Mouse (Mus musculus) liver, embryonic 14.5 days (tissue): ENCODE measurements around the gene Terf2ip. TPM values are rescaled to one million over a fixed set of nuclear protein-coding genes. Genes with fewer than 3 reads are reported as not detected.
A peak's percentile ranks its signal among the peaks of the same experiment; 100 is the strongest.

ENCODE experiments used
- ATAC-seq: fragments of 200-750 bp; cut with Nextera tagmentation; 2 replicates; pipeline ENCODE4 v1.8.0; 2017; ENCODE audit warnings: moderate number of reproducible peaks, mild to moderate bottlenecking, moderate library complexity; ENCODE audit not compliant: insufficient read depth
- DNase-seq, 3 experiments: peaks; one replicate each; pipeline ENCODE4 v3.0.0-alpha.2; 2012 to 2013; ENCODE audit warnings: low read depth in 3 of 3, low spot score in 3 of 3
- H3K27ac ChIP-seq: fragments of 300-500 bp; sonication (generic); 2 replicates; pipeline ENCODE4 v1.5.1; 2014; ENCODE audit warnings: moderate library complexity, mild to moderate bottlenecking, control low read depth, inconsistent platforms
- H3K27me3 ChIP-seq: fragments of 300-500 bp; sonication (generic); 2 replicates; pipeline ENCODE4 v1.6.1; 2014; ENCODE audit warnings: mild to moderate bottlenecking, low read length, moderate library complexity; ENCODE audit not compliant: control insufficient read depth, insufficient read depth
- H3K36me3 ChIP-seq: fragments of 300-500 bp; sonication (generic); replicated peaks from 2 replicates; pipeline ENCODE4 v1.6.1; 2014; ENCODE audit warnings: low read depth; ENCODE audit not compliant: control insufficient read depth, insufficient read depth
- H3K4me1 ChIP-seq, 2 experiments: fragments of 200-500 bp in 1 of 2; fragments of 300-500 bp in 1 of 2; sonication (generic) in 1 of 2; replicated peaks; 2 replicates each; pipeline ENCODE4 v1.6.1; 2012 to 2014; ENCODE audit warnings: antibody characterized with exemption in 1 of 2, inconsistent platforms in 1 of 2, low read length in 1 of 2; ENCODE audit not compliant: control insufficient read depth in 2 of 2, insufficient read depth in 2 of 2
- H3K4me2 ChIP-seq: fragments of 300-500 bp; sonication (generic); 2 replicates; pipeline ENCODE4 v1.6.1; 2014; ENCODE audit warnings: low read depth, mild to moderate bottlenecking, control low read depth, moderate library complexity
- H3K4me3 ChIP-seq, 2 experiments: fragments of 200-500 bp in 1 of 2; fragments of 300-500 bp in 1 of 2; sonication (generic) in 1 of 2; 2 replicates each; pipeline ENCODE4 v1.5.1; 2012 to 2014; ENCODE audit warnings: low read depth in 2 of 2, low read length in 2 of 2, mild to moderate bottlenecking in 2 of 2, control low read depth in 1 of 2, inconsistent platforms in 1 of 2, moderate library complexity in 1 of 2; ENCODE audit not compliant: insufficient read depth in 1 of 2
- H3K9ac ChIP-seq: fragments of 300-500 bp; sonication (generic); replicated peaks from 2 replicates; pipeline ENCODE4 v1.6.1; 2014; ENCODE audit warnings: mild to moderate bottlenecking, control low read depth, moderate library complexity
- H3K9me3 ChIP-seq: fragments of 300-500 bp; sonication (generic); 2 replicates; pipeline ENCODE4 v1.6.1; 2016; ENCODE audit warnings: low read length, mixed read lengths; ENCODE audit not compliant: control insufficient read depth
- CTCF ChIP-seq: IDR thresholded peaks from 2 replicates; pipeline ENCODE4 v1.5.1; 2016; ENCODE audit warnings: antibody characterized with exemption, low read depth, control low read depth
- EP300 ChIP-seq: IDR thresholded peaks from 2 replicates; pipeline ENCODE4 v1.6.1; 2016; ENCODE audit warnings: antibody characterized with exemption, low read depth
- WGBS: fragments of 180-500 bp; shearing (Covaris S2); extraction: QIAGEN DNeasy Blood & Tissue Kit; methylation state at CpG from one replicate; pipeline ENCODE4 v1.1.7; 2014; ENCODE audit not compliant: insufficient replicate concordance; 5-methylcytosine and 5-hydroxymethylcytosine counted together
- polyA plus RNA-seq, 2 experiments: library from polyadenylated mRNA; depleted of rRNA in 1 of 2; stranded (reverse) in 1 of 2; unstranded in 1 of 2; fragments of >200 nt; fragmentation: Nextera tagmentation in 1 of 2; extraction: Ambion mirVana in 1 of 2; gene quantifications; 2 replicates each; pipeline versions ENCODE4 v1.2.1 to v1.2.3; 2012 to 2014

Terf2ip gene
- polyA plus RNA-seq, 2 experiments, result 3.2 to 3.9 TPM

DNA sequence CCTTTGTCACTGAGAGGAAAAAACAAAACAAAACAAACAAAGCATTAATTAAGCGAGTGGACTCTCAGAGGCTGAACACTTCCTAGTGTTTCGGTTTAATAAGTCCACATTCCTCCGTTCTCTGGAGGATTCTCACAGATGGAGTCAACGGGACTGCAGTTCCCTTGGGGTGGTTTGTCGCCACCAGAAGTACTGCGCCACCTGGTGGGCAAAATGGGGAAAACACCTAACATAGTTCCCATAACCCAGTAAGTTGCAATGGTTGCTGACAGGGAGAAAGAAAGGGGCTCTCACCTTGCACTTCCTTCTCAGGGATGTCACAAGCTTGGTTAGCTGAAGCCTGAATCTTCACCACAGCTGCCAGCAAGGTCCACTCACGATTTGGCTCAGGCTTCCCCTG is 21.3 kb upstream of the Terf2ip start:
- H3K4me1 ChIP-seq, result peaks cover 0 to 4% of the 10 kb centered on the region in 2 experiments; a peak in 2 of 4 replicates
- no peak overlapping the region for H3K4me3 ChIP-seq
- peaks cover 16% of the 10 kb centered on the region for H3K36me3 ChIP-seq
- no peak for TF ChIP-seq EP300
- TF ChIP-seq CTCF, result peak; percentile 95
- peak; percentile 42; the same call in 1 of the 2 replicates for ATAC-seq
- DNase-seq, result peak; percentile 64 to 66 (median 65)
- no peak overlapping the region for H3K27ac ChIP-seq
- 13% methylated on average over 7 of the region's 7 CpGs for WGBS
- no peaks in the 10 kb centered on the region for H3K9me3 ChIP-seq
- no peaks in the 10 kb centered on the region for H3K27me3 ChIP-seq
- no peak overlapping the region for H3K4me2 ChIP-seq
- H3K9ac ChIP-seq, result no peak overlapping the region

DNA sequence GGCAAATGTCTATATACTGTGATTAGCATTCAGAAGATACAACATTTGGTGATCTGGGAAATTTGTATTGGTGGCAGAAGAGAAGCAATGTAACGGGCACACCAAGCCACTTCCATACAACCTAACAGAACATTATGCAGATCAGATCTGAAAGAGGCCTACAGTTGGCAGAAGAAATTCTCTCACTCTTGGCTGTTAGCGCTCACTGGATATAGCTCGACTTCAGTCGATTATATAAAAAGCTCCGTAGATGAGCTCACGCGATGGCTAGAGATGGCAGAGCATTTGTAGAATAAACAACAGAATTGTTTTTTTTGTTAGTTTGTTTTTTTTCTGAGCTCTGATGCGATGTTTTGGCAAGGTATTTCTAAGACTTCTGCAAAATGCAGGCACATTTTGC is 19.9 kb upstream of the Terf2ip start:
- DNase-seq, result no peak
- Histone ChIP-seq H3K9me3 (no peaks in the 10 kb centered on the region), H3K4me3 (peak overlapping the region in 1 of 2 experiments; percentile 85; a peak in 3 of 4 replicates), H3K4me1 (peaks cover 0 to 4% of the 10 kb centered on the region in 2 experiments; a peak in 2 of 4 replicates), H3K27me3 (no peaks in the 10 kb centered on the region), H3K4me2 (peak overlapping the region; percentile 84), H3K9ac (peak overlapping the region; percentile 79), H3K27ac (no peak overlapping the region), H3K36me3 (peaks cover 28% of the 10 kb centered on the region)
- WGBS, result 54% methylated on average over 8 of the region's 8 CpGs
- TF ChIP-seq CTCF (no peak), EP300 (no peak)
- no peak for ATAC-seq

DNA sequence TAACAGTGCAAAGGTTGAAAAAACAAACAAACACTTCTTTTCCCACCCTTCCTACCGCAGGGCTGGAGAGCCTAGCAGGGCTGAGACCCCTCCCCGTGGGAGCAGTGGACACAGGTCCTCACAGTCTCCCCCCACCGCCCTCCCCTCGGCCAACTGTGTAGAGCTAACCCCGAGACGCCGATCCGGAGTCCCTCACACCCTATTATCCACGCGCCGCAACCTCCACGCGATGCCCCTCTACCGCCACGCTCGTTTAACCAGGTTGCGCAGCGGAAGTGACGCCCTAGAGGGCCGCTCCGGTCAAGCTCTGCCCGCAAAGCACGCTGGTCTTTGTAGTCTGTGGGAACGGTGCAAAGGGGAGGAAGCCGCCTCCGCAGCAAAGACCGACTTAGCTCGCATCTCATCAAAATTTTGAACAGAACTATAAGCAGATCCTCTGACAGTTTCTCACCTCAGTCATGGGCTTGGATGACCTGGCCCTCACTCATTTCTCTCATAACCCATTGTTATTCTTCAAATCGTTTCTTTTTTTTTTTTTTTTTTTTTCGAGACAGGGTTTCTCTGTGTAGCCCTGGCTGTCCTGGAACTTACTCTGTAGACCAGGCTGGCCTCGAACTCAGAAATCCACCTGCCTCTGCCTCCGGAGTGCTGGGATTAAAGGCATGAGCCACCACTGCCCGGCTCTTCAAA is 19.0 kb upstream of the Terf2ip start, which contains the start of gene Adat1:
Gene Adat1 (minus strand): TSS at position 290 of the 690 bp plus-strand sequence.
- H3K4me3 ChIP-seq, result peak within 1 kb of the TSS; percentile 71 to 85
- peaks cover 34% of the 10 kb centered on the region for H3K36me3 ChIP-seq
- DNase-seq (peak; percentile 72 to 83 (median 77)), ATAC-seq (peak; percentile 90)
- 0 out of 2 replicates have a peak within 1 kb of the TSS, but pooled peaks have one; percentile 32 for H3K27ac ChIP-seq
- WGBS, result 3% methylated on average over 32 of the region's 33 CpGs
- H3K27me3 ChIP-seq, result no peaks in the 10 kb centered on the region
- H3K4me2 ChIP-seq, result peak within 1 kb of the TSS; percentile 84
- peak within 1 kb of the TSS; percentile 79 for H3K9ac ChIP-seq
- H3K9me3 ChIP-seq, result no peaks in the 10 kb centered on the region
- H3K4me1 ChIP-seq, result peaks cover 0 to 4% of the 10 kb centered on the region in 2 experiments; a peak in 2 of 4 replicates
- no peak for TF ChIP-seq EP300
- peak; percentile 51 for TF ChIP-seq CTCF

DNA sequence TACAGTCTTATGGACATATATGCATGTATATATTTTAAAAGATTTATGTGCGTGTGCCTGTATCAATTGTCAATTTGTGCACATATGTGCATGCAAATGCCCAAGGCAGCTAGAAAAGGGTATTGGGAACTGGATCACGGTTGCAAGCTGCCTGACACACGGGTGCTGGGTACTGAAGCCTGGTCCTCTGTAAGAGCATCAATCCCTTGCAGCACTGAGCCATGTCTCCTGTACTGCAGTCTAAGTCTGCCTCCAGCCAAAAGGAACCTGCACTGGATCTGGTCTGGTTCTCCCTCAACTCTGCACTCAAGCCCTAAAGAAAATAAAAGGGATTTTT is 18.5 kb upstream of the Terf2ip start:
- no peak for ATAC-seq
- Histone ChIP-seq H3K9ac (no peak overlapping the region), H3K4me1 (peaks cover 0 to 4% of the 10 kb centered on the region in 2 experiments; a peak in 2 of 4 replicates), H3K27me3 (no peaks in the 10 kb centered on the region), H3K9me3 (no peaks in the 10 kb centered on the region), H3K36me3 (peaks cover 39% of the 10 kb centered on the region), H3K4me3 (no peak overlapping the region; a peak in 1 of 4 replicates), H3K4me2 (peak overlapping the region; percentile 84), H3K27ac (no peak overlapping the region)
- DNase-seq, result no peak
- TF ChIP-seq CTCF (no peak), EP300 (no peak)
- WGBS, result 67% methylated on average over 3 of the region's 3 CpGs

DNA sequence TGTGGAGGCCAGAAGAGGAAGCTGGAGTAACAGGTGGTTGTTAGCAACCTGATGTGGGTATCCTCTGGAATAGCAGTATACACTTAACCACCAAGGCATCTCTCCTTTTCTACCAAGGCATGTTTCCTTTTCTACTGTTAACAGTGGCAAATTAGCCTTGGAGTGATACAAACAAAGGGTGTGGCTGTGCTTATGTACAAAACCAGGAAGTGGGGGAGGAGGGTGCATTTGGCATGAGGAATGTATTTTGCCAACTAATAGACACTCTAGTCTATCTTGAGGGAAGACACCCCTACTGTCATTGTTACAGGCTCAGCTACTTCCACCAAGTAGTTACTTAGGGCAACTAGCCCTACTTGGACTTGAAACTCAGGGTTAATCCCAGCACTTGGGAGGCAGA is 6.4 kb upstream of the Terf2ip start:
- Histone ChIP-seq H3K9me3 (no peaks in the 10 kb centered on the region), H3K4me1 (peaks cover under 1 to 8% of the 10 kb centered on the region in 2 experiments; a peak in 2 of 4 replicates), H3K9ac (no peak overlapping the region), H3K27ac (no peak overlapping the region), H3K4me3 (no peak overlapping the region), H3K27me3 (no peaks in the 10 kb centered on the region), H3K4me2 (no peak overlapping the region), H3K36me3 (peaks cover 49% of the 10 kb centered on the region)
- no peak for ATAC-seq
- TF ChIP-seq EP300, result no peak
- TF ChIP-seq CTCF, result no peak
- no peak for DNase-seq
